24 mouse cellular contexts compared by ENCODE assay signal in genomic region chr7:70618270-70618669, GRCm38 (mm10).
A peak's percentile ranks its signal among the peaks of the same experiment; 100 is the strongest.
DNase-seq lines count a peak whose midpoint lies in the region; ATAC-seq lines count a peak whose summit lies in the region.
"Had no signal": no experiment of that assay in that cellular context is flagged by ENCODE, and none has a peak within 500 bp of the region (broad histone marks: within the 10 kb centered on the region; RNA-seq: fewer than 3 reads in every experiment).

No protein-coding gene starts in this region.

- no peaks in the 10 kb centered on the region for H3K36me3 ChIP-seq in limb, embryonic 11.5 days (ENCODE audit: control insufficient read depth, insufficient read depth, low read length)
- no peaks in the 10 kb centered on the region for H3K36me3 ChIP-seq in limb, embryonic 10.5 days
- no peaks in the 10 kb centered on the region for H3K36me3 ChIP-seq in hindbrain, embryonic 10.5 days
- H3K36me3 ChIP-seq: embryonic facial prominence, embryonic 10.5 days; embryonic facial prominence, embryonic 12.5 days; forebrain, embryonic 15.5 days; G1E had no signal

- WGBS in limb, embryonic 11.5 days, result 80% methylated on average over 5 of the region's 5 CpGs
- 78% methylated on average over 5 of the region's 5 CpGs for WGBS in limb, embryonic 10.5 days
- WGBS in hindbrain, embryonic 10.5 days, result 52% methylated on average over 5 of the region's 5 CpGs

- H3K4me1 ChIP-seq in limb, embryonic 11.5 days (ENCODE audit: control insufficient read depth, insufficient read depth, low read length), result no peaks in the 10 kb centered on the region
- no peaks in the 10 kb centered on the region for H3K4me1 ChIP-seq in limb, embryonic 10.5 days
- H3K4me1 ChIP-seq in hindbrain, embryonic 10.5 days (replicated peaks), result 0 out of 2 replicates have a peak, but pooled peaks cover 5% of the 10 kb centered on the region
- H3K4me1 ChIP-seq: embryonic facial prominence, embryonic 10.5 days; embryonic facial prominence, embryonic 12.5 days; forebrain, embryonic 13.5 days; forebrain, embryonic 15.5 days had no signal

- H3K27ac ChIP-seq in limb, embryonic 11.5 days (replicated peaks; ENCODE audit: low read depth, low read length), result no peak overlapping the region
- no peak overlapping the region for H3K27ac ChIP-seq in limb, embryonic 10.5 days
- H3K27ac ChIP-seq in hindbrain, embryonic 10.5 days, result no peak overlapping the region
- H3K27ac ChIP-seq: embryonic facial prominence, embryonic 10.5 days; embryonic facial prominence, embryonic 12.5 days; forebrain, embryonic 13.5 days; forebrain, embryonic 15.5 days had no signal

- no peaks in the 10 kb centered on the region for H3K9me3 ChIP-seq in limb, embryonic 11.5 days (ENCODE audit: control insufficient read depth, low read length)
- no peaks in the 10 kb centered on the region for H3K9me3 ChIP-seq in limb, embryonic 10.5 days (replicated peaks)
- H3K9me3 ChIP-seq in hindbrain, embryonic 10.5 days, result no peaks in the 10 kb centered on the region
- H3K9me3 ChIP-seq: embryonic facial prominence, embryonic 10.5 days; embryonic facial prominence, embryonic 12.5 days; forebrain, embryonic 13.5 days; forebrain, embryonic 15.5 days had no signal

- H3K9ac ChIP-seq in limb, embryonic 11.5 days (ENCODE audit: low read length), result no peak overlapping the region
- H3K9ac ChIP-seq: embryonic facial prominence, embryonic 12.5 days; forebrain, embryonic 13.5 days; forebrain, embryonic 15.5 days; forebrain, postnatal 0 days had no signal

- H3K27me3 ChIP-seq in limb, embryonic 11.5 days (ENCODE audit: control insufficient read depth, insufficient read depth, low read length), result no peaks in the 10 kb centered on the region
- H3K27me3 ChIP-seq in limb, embryonic 10.5 days (ENCODE audit: low read depth, poor library complexity, severe bottlenecking), result peaks cover 15% of the 10 kb centered on the region; the same call in 1 of the 2 replicates
- H3K27me3 ChIP-seq in hindbrain, embryonic 10.5 days (ENCODE audit: insufficient read depth, poor library complexity, severe bottlenecking), result no peaks in the 10 kb centered on the region
- H3K27me3 ChIP-seq: CH12.LX; forebrain, embryonic 15.5 days; Patski had no signal

- no peak for ATAC-seq in limb, embryonic 11.5 days (ENCODE audit: insufficient number of reproducible peaks, low FRiP score, low TSS enrichment, low read depth)
- ATAC-seq: activated CD4-positive, CD25-positive, alpha-beta regulatory T cell, adult 4 months; CD4-positive, CD25-positive, alpha-beta regulatory T cell, adult 4 months; forebrain, embryonic 13.5 days; forebrain, embryonic 15.5 days; forebrain, postnatal 0 days; Patski had no signal

- H3K4me3 ChIP-seq in limb, embryonic 11.5 days (ENCODE audit: low read depth, low read length), result no peak overlapping the region
- H3K4me3 ChIP-seq in limb, embryonic 10.5 days, result no peak overlapping the region
- H3K4me3 ChIP-seq in hindbrain, embryonic 10.5 days, result no peak overlapping the region
- H3K4me3 ChIP-seq: embryonic facial prominence, embryonic 10.5 days; embryonic facial prominence, embryonic 12.5 days; forebrain, embryonic 13.5 days; forebrain, embryonic 15.5 days had no signal

- peak; percentile 6 for DNase-seq in limb, embryonic 11.5 days (ENCODE audit: low spot score)
- DNase-seq in limb, embryonic 10.5 days (ENCODE audit: low spot score), result no peak
- DNase-seq in R1 (ENCODE audit: low read depth, low spot score), result peak; percentile 64
- no peak for DNase-seq in retina, postnatal 1 day
- no peak for DNase-seq in hindbrain, embryonic 10.5 days (ENCODE audit: low spot score)
- DNase-seq: adrenal gland, adult 8-10 months; adrenal gland, postnatal 14 days; adrenal gland, postnatal 36 days; B cell, adult 2 months; cerebellum, adult 11-12 months; cerebellum, adult 2 months; cerebellum, adult 9-10 months; cerebellum, postnatal 10 days; cerebellum, postnatal 25 days; forebrain, postnatal 0 days had no signal

- H3K4me2 ChIP-seq in limb, embryonic 11.5 days (ENCODE audit: low read depth, severe bottlenecking), result no peak overlapping the region
- H3K4me2 ChIP-seq: embryonic facial prominence, embryonic 12.5 days; forebrain, embryonic 13.5 days; forebrain, embryonic 15.5 days had no signal

Comparison
In these comparisons a context has a peak if more than half of its experiments do, and no peak if none do; other contexts are left out.
1. DNase-seq: peak in limb, embryonic 11.5 days (single experiment) and R1 (single experiment); none in limb, embryonic 10.5 days (single experiment), retina, postnatal 1 day (single experiment) and hindbrain, embryonic 10.5 days (single experiment).